Mouse (Mus musculus): ENCODE measurements around the gene Hectd4. TPM values are rescaled to one million over a fixed set of nuclear protein-coding genes. Genes with fewer than 3 reads are reported as not detected.
A peak's percentile ranks its signal among the peaks of the same experiment; 100 is the strongest.

The Hectd4 gene
- total RNA-seq, 2 experiments from 2014 or later, result 6.5 to 22.8 TPM

DNA sequence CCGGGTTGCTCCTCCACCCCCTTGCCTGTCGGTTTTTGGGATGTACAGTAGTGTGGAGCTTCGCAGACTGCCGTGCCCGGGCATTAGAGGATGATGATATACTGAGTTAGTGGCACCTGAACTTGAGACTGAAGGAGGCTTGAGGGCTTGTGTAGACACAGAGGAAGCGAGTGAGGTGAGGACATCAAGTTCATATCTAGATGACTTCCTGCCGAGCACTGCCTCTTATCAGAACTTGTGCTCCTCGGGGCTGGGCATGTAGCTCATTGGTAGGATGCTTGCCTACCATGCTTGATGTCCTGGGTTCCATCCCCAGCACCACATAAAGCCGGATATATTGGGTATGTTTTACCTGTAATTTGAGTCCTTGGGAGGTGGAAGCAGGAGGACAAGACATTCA lies 10.8 kb downstream of the Hectd4 start:
- ATAC-seq (replicated peaks; ENCODE audit: poor library complexity), result peak; percentile 56

DNA sequence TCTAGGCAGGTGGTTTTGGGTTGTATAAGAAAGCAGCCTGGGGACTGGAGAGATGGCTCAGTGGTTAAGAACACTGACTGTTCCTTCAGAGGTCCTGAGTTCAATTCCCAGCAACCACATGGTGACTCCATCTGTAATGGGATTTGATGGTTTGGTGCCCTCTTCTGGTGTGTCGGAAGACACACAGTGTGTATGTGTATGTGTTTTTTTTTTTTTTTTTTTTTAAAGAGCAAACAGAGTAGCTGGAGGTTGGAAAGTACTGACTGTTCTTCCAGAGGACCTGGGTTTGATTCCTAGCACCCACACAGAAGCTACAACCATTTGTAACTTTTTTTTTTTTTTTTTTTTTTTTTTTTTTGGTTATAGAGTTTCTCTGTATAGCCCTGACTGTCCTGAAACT lies 12.8 kb downstream of the Hectd4 start:
- no peak for ATAC-seq (replicated peaks; ENCODE audit: poor library complexity)

DNA sequence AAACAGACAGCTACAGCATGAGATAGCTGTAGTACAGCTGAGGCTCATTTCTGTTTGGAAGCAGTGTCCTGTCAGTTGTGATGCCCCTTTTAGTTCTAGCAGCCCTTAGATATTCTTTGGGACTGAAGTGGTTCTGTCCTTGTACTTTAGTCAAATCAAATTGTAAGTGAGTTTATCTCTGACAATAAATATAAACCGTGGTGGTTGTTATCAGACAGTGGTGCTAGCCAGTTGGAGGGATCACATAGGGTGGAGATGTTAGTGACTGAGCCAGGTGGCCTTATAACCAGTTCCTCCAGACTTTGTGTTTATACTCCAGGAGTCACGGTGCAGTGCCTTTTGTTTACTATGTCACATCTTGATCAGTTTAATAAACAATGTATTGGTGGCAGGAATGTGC lies 13.7 kb downstream of the Hectd4 start:
- peak; percentile 57 for ATAC-seq (replicated peaks; ENCODE audit: poor library complexity)

DNA sequence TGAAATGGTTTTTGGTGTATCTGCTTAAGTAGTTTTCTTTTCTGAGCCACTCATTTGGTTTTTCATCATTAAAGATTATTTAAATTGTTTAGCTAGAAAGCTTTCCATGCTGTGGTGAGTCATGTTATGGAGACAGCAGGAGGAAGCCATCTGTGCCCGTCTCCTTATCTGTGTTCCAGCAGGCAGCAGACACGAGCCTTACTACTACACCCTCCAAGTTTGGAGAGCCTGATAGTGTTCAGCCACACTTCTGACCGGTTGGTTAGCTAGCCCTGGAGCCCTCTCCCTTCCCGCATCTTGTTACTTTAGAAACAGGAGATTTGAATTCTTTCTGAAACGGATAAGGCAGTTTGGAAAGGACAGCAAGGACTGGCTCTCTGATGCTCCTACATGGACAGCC lies 16.2 kb downstream of the Hectd4 start:
- peak; percentile 96 for ATAC-seq (replicated peaks; ENCODE audit: poor library complexity)

DNA sequence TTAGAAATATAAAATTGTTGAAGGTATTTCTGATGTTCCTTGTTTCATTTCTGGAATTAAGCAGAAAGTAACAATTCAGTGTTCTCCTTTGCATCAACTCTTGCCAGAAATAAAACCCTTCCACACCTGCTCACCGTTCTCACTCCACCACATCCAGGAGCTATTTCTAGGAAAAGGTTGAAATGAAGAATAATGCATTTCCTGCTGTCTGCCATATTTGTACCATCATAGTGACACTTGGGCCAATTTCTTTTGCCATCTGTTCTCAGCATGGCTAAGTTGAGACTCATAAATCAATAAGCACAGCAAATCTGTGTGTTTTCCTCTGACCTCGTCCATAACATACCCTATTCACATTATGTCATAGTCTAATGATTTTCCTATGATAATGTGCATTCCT lies 18.2 kb downstream of the Hectd4 start:
- no peak for ATAC-seq (replicated peaks; ENCODE audit: poor library complexity)

DNA sequence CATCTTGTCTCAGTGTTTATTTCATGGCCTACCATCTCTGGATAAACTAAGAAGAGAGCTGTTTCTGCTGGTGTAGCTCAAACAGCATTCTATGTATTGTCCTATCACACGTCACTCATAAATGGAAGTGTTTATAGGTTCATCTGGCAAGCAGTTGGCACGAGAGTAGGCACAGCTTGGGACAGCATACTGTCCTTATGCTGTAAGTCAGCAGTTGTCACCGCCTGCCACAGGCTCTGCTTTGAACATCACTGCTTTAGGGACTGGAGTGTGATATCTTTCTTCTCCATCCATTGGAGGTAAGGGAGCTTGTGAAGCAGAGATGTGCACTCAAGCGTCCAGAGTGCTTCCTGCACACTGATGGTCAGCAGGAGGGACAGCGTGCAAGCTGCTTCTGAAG lies 19.8 kb downstream of the Hectd4 start:
- ATAC-seq (replicated peaks; ENCODE audit: poor library complexity), result no peak

DNA sequence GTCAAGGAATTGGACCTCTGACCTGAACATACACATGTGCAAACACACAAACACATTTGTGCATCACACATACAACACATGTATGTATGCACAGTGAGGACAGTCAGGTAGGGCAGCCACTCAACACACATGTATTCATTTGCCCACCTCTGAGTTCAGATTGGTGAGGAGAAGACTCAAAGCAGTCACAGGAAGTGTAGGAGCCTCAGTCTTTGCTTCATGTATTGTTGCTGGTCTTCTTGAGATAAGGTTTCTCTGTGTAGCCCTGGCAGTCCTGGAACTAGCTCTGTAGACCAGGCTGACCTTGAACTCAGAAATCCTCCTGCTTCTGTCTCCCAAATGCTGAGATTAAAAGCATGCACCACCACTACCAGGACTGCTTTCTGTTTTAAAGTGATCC lies 21.2 kb downstream of the Hectd4 start:
- ATAC-seq (replicated peaks; ENCODE audit: poor library complexity), result no peak

DNA sequence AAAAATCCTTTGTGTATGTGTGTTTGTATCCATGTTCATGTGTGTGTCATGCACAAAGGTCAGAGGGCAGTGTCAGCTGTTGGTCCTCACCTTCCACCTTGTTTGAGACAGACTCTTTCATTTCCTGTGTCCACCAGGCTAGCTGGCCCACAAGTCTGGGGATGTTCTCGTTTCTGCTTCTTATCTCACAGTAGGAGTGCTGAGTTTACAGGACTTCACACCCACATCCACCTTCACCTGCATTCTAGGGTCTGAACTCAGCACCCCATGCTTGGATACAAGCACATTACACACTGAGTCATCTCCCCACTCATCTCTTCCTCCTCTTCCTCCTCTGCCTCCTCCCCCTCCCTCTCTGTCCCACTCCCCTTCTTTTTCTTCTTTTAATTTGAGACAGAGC lies 22.2 kb downstream of the Hectd4 start:
- ATAC-seq (replicated peaks; ENCODE audit: poor library complexity), result no peak

DNA sequence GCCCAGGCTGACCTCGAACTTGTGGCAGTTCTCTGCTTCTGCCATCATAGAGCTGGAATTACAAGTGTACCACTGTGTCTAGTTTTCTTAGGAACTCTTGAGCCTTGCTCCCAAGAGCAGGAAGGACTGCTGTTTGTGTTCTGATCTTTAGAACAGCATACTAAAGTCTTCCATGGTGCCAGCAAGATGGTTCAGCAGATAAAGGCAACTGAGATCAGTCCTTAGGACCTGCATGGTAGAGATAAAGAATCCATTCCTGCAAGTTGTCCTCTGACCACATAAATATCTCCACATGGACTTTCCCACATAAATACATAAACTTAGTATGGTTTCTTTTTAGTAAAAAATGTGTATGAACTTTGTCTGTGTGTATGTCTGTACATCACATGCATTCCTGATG lies 22.7 kb downstream of the Hectd4 start:
- peak; percentile 62 for ATAC-seq (replicated peaks; ENCODE audit: poor library complexity)

DNA sequence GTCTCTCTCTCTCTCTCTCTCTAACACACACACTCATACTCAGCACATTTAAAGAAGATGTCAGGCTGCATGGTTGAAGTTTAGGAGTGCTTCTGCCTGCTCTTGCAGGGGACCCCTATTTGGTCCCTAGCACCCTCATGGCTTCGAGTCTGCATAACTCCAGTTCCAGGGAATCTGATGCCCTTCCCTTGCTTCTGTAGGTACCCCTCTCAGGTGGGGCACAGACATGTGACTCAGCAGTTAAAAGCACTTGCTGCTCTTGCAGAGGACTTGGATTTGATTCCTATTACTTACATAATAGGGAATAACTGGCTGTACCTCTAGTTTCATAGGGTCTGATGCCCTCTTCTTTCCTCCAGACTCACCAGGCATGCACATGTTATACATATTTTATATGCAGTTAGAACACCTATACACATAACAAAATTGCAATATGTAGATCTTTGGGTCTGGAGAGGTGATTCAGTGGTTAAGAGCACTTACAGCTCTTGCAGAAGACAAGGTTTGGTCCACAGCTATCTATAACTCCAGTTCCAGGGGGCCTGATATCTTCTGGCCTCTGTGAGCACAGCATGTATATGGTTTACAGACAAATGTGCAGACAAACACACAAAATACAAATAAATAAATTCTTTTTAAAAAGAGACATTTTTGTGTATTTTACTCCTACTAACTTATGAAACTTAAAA lies 23.8 kb downstream of the Hectd4 start:
- ATAC-seq (replicated peaks; ENCODE audit: poor library complexity), result peak; percentile 42; the same call in 1 of the 2 replicates

DNA sequence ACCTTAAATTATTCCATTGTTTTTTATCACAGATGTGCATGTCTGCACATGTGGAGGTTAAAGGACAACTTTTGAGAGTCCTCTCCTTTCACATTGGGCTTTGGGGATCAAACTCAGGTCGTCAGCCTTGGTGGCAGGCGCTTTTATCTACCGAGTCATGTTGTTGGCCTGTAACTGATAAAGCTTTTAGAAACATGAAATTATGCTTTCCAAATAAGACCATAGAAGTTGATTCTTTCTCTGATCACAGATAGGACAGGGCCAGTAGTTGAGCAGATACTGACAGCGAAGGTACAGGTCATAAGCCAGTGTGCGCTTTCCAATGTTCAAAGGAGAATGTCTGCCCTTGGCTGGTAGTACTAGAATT lies 24.3 kb downstream of the Hectd4 start:
- ATAC-seq (replicated peaks; ENCODE audit: poor library complexity), result peak; percentile 44

DNA sequence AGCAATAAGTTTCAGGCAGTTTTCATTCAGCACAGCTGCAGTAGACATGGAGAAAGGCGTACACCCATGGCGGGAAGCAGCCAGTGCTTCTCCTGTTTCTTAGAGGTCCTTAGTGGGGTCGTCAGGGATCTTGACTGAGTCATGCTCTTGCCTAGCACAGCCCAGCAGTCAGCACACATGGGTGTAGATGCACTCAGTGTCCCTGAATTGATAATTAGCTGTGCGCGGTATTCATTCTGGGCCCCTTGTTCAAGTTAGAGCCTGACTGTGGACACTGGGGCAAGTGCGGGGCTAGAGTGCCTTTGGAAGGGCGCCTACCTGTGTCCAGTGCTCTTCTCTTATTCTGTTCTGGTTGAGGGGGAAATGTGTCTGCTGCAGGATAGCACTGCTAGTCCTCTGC lies 25.2 kb downstream of the Hectd4 start:
- no peak for ATAC-seq (replicated peaks; ENCODE audit: poor library complexity)

DNA sequence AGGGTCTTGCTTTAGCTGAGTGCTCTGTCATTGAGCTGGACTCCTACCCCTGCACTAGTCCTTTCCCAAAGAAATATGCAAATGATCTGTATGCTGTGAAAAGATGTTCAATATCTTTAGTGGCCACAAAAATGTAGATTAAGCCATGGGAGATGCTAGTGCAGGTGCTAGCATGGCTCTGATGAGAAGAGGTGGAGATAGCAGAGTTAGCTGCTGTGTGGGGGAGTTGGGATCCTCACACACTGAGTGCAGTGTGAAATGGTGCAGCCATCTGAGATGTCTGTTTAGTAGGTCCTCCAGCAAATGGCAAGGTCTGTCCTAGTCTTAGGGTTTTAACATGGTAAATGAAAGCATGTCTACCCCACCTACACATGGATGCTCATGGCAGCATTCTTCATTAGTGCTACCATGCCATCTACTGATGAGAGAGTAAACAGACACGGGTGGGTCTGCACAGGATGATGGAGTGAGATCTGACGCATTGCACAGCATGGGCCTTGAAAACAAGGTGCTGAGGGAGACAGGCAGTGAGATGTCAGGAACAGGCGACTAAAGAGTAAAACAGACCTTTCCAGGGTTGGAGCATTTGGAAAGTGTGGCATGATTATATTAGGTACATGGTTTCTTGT lies 28.9 kb downstream of the Hectd4 start:
- peak; percentile 36; the same call in 1 of the 2 replicates for ATAC-seq (replicated peaks; ENCODE audit: poor library complexity)

DNA sequence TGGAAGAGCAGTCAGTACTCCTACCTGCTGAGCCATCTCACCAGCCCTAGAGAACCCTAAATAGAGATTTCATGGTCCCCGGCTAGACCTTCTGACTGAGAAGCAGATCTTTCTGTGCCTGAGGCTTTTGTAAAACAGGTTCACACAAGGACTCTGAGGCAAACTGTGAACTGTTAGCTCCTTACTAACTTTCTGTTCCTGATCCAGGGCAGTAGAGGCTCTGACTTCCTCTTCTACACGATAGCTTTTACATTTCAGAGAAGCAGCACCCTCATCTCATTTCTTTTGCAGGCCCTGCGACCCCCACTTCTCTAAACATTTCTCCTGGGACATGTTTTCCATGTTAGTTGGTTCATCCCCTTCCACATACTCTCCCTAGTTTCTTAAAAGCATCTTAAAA lies 29.7 kb downstream of the Hectd4 start:
- peak; percentile 26; the same call in 1 of the 2 replicates for ATAC-seq (replicated peaks; ENCODE audit: poor library complexity)

DNA sequence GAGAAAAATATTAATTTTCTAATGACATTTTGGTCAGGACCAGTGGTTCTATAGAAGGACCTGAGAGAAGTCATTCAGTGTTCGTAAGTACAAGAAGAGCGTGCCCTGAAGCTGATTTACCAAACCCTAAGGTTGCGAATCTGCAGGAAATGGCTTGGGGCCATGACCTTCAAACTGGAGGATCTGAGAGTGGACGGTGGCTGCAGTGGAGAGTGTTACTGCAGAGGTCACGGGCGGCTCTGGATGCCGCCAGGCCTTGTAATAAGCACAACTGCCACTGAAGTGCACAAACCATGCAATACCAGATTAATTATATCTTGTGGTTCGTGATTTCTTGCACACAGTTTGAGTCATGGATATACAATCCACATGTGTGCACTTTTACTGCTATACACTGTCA lies 31.8 kb downstream of the Hectd4 start:
- 0 out of 2 replicates have a peak, but pooled peaks have one; percentile 3 for ATAC-seq (replicated peaks; ENCODE audit: poor library complexity)

DNA sequence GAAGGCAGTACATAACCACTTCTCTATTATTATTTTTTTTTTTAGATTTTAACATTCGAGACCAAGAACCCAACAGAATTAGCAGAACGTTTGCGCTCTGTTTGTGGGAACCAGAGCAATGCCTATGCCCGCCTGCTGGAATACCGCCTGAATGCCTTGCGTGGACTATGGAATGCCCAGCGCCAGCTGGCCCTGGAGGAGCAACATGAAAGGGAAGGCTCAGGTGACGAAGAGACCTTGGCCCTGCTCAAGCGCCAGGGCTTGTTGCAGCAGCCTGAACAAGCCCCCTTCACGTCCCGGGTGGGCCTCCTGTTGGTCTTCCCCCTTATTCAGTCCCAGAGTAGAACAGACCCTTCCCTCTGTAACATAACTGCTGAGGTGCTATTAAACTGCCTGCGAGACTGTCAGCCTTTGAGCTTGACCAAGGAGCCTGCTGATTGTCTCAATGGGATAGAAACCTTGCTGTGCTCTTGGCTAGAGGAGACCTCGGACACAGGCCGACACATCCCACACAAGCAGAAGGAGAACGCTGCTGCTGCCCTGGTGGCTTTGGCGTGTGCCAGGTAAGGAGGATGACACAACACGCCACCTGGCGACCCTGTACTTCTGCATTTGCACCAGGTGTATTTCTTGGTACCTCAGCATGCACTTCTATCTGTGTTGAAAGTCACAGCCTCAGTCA lies 33.9 kb downstream of the Hectd4 start:
- ATAC-seq (replicated peaks; ENCODE audit: poor library complexity), result no peak

DNA sequence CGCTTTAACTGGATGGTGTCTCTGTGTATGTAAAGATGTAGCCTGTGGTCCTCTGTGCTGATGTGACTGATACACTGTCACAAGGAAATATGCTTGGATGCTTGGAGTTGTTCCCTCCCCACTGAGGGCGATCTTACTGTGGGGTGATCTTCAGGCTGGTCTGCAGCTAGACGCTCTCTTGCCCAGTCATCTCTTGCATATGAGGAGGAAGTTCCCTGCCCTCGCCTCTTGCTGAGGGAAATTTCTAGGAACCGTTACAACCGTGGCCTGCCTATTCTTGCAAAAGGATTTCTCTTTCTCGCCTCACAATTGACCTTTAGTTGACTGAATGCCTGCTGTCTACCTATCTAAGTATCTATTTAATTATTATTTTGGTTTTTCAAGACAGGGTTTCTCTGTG lies 35.0 kb downstream of the Hectd4 start:
- peak; percentile 43; the same call in 1 of the 2 replicates for ATAC-seq (replicated peaks; ENCODE audit: poor library complexity)

DNA sequence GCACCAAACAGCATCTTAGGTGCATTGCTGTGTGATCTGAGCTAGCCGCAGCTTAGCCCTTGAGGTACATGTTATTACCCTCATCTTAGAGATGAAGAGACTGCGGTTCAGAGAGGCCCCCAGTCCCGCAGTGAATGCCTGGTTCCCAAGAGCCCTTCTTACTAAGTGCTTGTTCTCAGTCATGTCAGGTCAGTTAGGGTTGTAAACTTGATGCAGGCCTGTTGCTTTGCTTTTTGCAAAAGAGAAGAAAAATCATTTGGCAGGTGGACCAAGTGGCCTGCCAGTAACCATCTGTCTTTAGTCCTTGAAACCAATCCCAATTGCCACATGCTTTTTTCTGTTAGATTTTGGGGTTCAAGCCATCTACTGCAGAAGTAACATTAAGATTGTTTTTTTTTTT lies 41.8 kb downstream of the Hectd4 start:
- ATAC-seq (replicated peaks; ENCODE audit: poor library complexity), result no peak

DNA sequence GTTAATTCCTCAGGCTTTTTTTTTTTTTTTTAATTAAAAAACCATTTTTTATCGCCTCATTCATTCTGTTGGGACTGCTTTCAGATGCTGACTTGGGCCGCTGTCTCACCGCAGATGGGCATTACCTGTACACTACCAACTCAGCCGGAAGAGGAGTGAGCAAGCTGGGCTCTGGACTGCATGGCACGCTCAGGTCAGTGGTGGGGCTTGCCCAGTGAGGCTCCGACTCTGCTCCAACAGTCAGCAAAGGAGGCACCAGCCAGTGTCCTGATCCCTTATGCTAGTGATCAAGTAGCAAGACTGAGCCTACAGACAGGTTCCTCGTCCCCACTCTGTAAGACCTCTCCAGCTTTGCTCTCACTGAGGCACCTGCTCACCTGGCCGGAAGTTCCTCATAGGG lies 42.4 kb downstream of the Hectd4 start:
- no peak for ATAC-seq (replicated peaks; ENCODE audit: poor library complexity)

DNA sequence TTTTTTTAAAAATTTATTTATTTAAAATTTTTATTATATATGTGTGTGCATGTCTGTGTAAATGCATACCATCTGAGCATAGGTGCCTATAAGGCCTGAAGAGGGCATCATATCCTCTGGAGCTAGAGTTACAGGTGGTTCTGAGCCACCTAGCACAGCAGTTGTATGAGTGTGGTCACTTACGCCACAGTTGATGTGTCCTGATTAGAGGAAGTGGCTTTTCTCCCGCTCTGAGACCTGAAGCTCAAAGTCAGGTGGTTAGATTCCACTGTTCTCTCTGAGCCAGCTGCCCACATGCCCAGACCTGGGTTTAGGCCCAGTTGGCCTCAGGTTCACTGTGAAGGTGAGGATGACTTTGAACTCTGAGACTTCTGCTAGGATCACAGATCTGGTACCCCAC lies 44.6 kb downstream of the Hectd4 start:
- 0 out of 2 replicates have a peak, but pooled peaks have one; percentile 12 for ATAC-seq (replicated peaks; ENCODE audit: poor library complexity)

DNA sequence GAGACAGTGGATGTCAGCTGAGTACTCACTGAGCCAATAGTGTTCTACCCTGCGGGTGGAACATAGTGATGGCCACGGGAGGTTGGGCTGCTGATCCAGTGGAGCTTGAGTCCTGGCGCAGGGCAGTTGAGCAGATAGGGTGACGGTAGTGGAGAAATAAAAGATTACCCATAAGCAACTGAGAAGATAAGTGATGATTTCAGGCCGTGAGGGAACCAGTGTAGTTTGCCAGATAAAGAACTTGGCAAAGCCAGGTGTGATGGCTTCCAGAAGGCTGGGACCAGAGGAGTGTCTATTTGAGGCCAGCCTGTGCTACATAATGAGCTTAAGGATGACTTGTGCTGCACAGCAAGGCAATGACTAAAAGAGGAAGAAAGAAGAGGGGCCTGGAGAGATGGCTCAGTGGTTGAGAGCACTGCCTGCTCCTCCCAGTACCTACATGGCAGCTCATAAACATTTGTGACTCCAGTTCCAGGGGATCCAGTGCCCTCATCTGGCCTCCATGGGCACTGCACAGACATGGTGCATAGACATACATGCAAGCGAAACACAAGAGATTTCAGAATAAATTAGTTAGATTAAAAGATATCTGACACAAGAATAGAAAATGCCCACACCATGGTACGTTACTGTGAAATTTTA lies 46.8 kb downstream of the Hectd4 start:
- peak; percentile 87 for ATAC-seq (replicated peaks; ENCODE audit: poor library complexity)

DNA sequence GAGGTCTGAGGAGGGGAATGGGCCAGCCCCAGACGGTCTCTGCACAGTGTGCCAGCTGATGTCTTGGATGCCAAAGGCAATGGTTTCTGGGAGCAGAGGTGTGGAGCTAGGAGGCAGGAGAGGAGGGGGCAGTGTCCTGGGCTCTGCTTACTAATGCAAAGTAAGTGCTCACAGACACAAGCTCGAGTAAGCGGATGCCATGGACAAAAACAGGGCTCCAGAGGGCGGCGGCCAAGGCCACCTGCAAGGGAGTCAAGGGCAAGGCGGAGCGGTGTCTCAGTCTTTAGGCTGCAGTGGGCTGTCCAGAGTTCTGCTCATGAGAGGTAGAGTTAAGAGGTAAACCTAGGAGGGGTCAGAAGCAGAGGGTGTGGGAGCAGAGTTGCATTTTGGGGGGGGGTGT lies 51.0 kb downstream of the Hectd4 start:
- ATAC-seq (replicated peaks; ENCODE audit: poor library complexity), result no peak

All from megakaryocyte progenitor cell, adult 5-6 weeks (primary cell).